Mouse (Mus musculus) neural tube, embryonic 12.5 days (tissue): ENCODE measurements at regions not wholly inside any gene's neighbourhood (a gene's known extent, or its start where the extent isn't known, plus 50 kb on each side); places are given as distances from the start of the nearest gene placed in this dataset.

Experiments
- ATAC-seq: fragments of 200-750 bp; cut with Nextera tagmentation; 2 replicates; pipeline ENCODE4 v1.8.0; 2017; ENCODE audit warnings: low read depth, mild to moderate bottlenecking, moderate TSS enrichment, moderate library complexity; ENCODE audit not compliant: low FRiP score
- H3K27ac ChIP-seq: fragments of 300-500 bp; sonication (generic); 2 replicates; pipeline ENCODE4 v1.5.1; 2016
- H3K27me3 ChIP-seq: fragments of 300-500 bp; sonication (generic); replicated peaks from 2 replicates; pipeline ENCODE4 v1.6.1; 2016; ENCODE audit warnings: mild to moderate bottlenecking
- H3K36me3 ChIP-seq: fragments of 300-500 bp; sonication (generic); 2 replicates; pipeline ENCODE4 v1.6.1; 2016; ENCODE audit warnings: mild to moderate bottlenecking
- H3K4me1 ChIP-seq: fragments of 300-500 bp; sonication (generic); 2 replicates; pipeline ENCODE4 v1.6.1; 2016
- H3K4me2 ChIP-seq: fragments of 300-500 bp; sonication (generic); replicated peaks from 2 replicates; pipeline ENCODE4 v1.6.1; 2016; ENCODE audit warnings: mild to moderate bottlenecking
- H3K4me3 ChIP-seq: fragments of 300-500 bp; sonication (generic); 2 replicates; pipeline ENCODE4 v1.5.1; 2016
- H3K9ac ChIP-seq: fragments of 300-500 bp; sonication (generic); 2 replicates; pipeline ENCODE4 v1.6.1; 2016; ENCODE audit warnings: mild to moderate bottlenecking
- H3K9me3 ChIP-seq: fragments of 300-500 bp; sonication (generic); 2 replicates; pipeline ENCODE4 v1.6.1; 2016; ENCODE audit warnings: mild to moderate bottlenecking
- WGBS: fragments of 180-500 bp; shearing (Covaris S2); methylation state at CpG from one replicate; pipeline ENCODE4 v1.1.7; 2016; 5-methylcytosine and 5-hydroxymethylcytosine counted together

DNA sequence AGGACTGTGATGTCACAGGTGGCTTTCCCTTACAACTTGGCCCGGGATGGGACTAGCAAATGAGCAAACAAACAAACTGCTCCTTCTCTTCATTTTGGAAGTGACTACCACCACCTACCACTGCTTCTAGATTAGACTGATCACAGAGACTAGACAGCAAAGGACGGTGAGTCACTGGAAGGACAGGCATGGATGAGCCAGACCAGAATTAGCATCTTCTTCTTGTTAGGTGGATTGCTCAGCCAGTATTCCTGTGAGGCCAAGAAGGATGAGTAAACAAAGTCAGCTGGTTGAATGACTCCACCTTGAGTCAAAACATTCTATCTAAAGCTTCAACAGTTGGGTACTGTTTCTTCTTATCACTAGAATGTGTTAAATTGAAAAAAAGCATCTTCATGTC, 385.1 kb upstream of the Mon1b start:
- no peaks in the 10 kb centered on the region for H3K4me1 ChIP-seq
- no peak overlapping the region for H3K27ac ChIP-seq
- no peaks in the 10 kb centered on the region for H3K27me3 ChIP-seq
- H3K9me3 ChIP-seq = no peaks in the 10 kb centered on the region
- no peak overlapping the region for H3K4me2 ChIP-seq
- H3K36me3 ChIP-seq = no peaks in the 10 kb centered on the region
- no peak overlapping the region for H3K4me3 ChIP-seq
- H3K9ac ChIP-seq = no peak overlapping the region
- WGBS = 81% methylated on average over 2 of the region's 2 CpGs
- no peak for ATAC-seq

DNA sequence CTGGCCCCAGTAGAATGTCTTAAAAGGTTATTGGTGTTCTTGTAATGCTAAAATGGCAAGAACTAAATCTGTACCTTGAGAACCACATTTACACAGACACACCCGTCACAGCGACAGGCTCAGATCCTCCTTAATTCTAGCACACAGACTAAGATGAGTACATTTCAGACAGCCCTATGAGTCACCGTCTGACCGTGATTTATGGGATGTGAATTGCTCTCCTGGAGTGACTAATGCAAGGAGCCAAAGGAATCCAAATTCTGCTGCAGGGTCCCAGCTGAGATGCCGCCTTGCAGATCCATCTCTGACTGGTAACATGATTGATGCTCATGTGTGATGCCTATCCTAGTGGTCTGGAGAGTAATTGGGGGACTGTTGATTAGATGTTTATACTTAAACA, 381.3 kb upstream of the Mon1b start:
- no peaks in the 10 kb centered on the region for H3K9me3 ChIP-seq
- no peak for ATAC-seq
- H3K9ac ChIP-seq = no peak overlapping the region
- no peaks in the 10 kb centered on the region for H3K36me3 ChIP-seq
- no peak overlapping the region for H3K27ac ChIP-seq
- no peak overlapping the region for H3K4me3 ChIP-seq
- no peak overlapping the region for H3K4me2 ChIP-seq
- no peaks in the 10 kb centered on the region for H3K27me3 ChIP-seq
- no peaks in the 10 kb centered on the region for H3K4me1 ChIP-seq
- WGBS = 65% methylated on average over 5 of the region's 5 CpGs

DNA sequence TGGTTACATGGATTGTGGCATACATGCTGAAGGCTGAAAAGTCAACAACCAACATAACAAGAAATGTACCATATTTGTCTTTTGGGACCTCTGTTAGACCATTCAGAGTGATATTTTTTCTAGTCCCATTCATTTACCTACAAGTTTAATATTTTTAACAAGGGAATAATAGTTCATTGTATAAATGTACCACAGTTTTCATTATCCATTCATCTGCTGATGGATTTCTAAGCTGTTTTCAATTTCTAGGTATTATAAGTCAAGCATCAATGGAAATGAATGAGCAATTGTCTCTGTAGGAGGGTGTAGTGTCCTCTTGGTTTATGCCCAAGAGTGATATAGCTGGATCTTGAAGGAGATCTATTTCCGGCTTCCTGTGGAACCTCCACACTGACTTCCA, 375.9 kb upstream of the Mon1b start:
- no peak overlapping the region for H3K4me3 ChIP-seq
- ATAC-seq = no peak
- no peak overlapping the region for H3K27ac ChIP-seq
- no peak overlapping the region for H3K9ac ChIP-seq
- no peaks in the 10 kb centered on the region for H3K9me3 ChIP-seq
- H3K4me1 ChIP-seq = no peaks in the 10 kb centered on the region
- 86% methylated on average over 1 of the region's 1 CpGs for WGBS
- no peaks in the 10 kb centered on the region for H3K36me3 ChIP-seq
- H3K4me2 ChIP-seq = no peak overlapping the region
- H3K27me3 ChIP-seq = no peaks in the 10 kb centered on the region

DNA sequence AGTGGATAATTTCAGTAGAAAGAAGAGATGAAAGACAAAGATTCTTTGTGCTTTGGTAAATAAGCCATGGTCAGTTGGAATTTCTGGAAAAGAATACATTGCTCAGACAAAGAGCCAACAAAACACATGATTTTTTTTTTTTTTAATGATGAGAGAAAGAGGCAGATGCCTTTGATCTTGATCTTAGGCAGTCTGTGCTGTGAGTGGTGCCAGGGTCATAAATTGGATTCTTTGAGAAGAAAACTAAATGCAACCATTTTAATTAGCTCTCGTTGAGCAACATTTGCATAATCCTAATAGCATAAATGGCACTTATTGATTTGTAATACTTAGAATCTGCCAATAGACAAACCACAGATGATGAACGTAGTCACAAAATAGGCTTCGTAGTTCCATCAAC, 372.1 kb upstream of the Mon1b start:
- Histone ChIP-seq H3K4me1 (no peaks in the 10 kb centered on the region), H3K4me3 (no peak overlapping the region), H3K9ac (no peak overlapping the region), H3K36me3 (no peaks in the 10 kb centered on the region), H3K27me3 (no peaks in the 10 kb centered on the region), H3K4me2 (no peak overlapping the region), H3K9me3 (no peaks in the 10 kb centered on the region), H3K27ac (no peak overlapping the region)
- ATAC-seq = no peak
- 77% methylated on average over 3 of the region's 3 CpGs for WGBS

DNA sequence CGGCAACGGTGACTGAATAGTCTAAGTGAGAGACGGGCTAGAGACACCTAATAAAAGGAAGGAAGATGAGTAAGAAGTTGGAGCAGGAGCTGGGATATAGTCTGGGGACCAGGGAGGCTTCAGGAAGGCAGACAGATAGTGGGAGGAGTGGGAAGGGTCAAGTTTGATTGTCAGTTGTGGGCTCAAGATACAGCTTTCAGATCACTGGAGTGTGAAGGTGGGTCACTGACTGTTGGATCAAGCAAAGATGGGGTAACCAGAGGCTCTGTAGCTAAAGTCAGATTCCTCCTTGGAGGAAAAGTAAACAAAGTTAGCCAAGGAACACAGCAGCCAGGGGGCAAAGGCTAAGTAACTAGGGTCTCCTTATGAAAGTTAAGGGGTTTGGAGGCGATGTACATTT, 364.1 kb upstream of the Mon1b start:
- 94% methylated on average over 4 of the region's 4 CpGs for WGBS
- no peaks in the 10 kb centered on the region for H3K27me3 ChIP-seq
- H3K9me3 ChIP-seq = no peaks in the 10 kb centered on the region
- ATAC-seq = no peak
- no peak overlapping the region for H3K27ac ChIP-seq
- no peaks in the 10 kb centered on the region for H3K36me3 ChIP-seq
- no peaks in the 10 kb centered on the region for H3K4me1 ChIP-seq
- no peak overlapping the region for H3K4me2 ChIP-seq
- no peak overlapping the region for H3K4me3 ChIP-seq
- no peak overlapping the region for H3K9ac ChIP-seq

DNA sequence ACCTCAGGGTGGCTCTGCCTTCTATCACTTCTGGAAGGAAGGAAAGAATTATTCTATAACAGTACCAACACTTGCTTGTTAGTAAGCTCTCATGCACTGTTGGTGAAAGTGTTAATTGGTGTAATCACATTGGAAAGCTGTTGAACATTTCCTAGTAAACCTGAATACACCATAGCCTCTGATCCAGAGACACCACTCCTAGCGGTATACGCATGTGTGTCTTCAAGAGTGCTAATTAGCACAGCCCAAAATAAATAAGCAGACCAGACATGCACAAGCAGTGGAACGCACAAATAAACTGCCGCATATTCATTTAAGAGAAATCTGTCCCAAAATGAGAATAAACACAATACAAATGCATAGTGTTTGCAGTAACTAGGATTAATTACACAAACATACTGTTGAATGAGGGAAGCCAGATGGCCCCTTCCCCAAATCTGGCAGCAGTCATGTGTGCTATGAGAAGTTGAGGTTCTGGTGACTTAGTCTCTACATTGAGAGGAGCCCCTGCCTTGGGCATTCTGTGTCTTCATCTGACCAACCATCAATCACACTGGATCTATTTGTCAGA, 335.0 kb upstream of the Mon1b start:
- Histone ChIP-seq H3K4me1 (no peaks in the 10 kb centered on the region), H3K4me2 (no peak overlapping the region), H3K9ac (no peak overlapping the region), H3K9me3 (no peaks in the 10 kb centered on the region), H3K4me3 (no peak overlapping the region), H3K36me3 (no peaks in the 10 kb centered on the region), H3K27me3 (no peaks in the 10 kb centered on the region), H3K27ac (no peak overlapping the region)
- no peak for ATAC-seq
- 92% methylated on average over 4 of the region's 4 CpGs for WGBS

DNA sequence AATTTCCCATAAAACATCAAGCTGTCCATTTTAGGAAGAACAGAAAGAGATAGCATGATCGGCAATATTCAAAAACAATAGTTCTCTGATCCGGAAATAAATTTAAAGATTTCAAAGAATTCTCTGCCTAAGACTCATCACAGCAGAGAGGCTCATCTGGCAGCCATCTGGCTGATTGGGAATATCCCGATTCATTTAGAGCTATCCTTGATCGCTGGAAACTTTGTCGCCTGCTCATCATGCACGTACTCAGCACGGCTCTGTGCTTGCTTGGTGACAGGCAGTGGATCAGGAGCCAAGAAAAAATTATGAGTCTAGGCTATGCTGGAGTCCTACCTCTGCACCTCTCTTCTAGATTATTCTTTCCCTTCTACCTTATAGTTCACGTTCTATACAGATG, 332.0 kb upstream of the Mon1b start:
- Histone ChIP-seq H3K4me2 (no peak overlapping the region), H3K36me3 (no peaks in the 10 kb centered on the region), H3K4me1 (no peaks in the 10 kb centered on the region), H3K9ac (no peak overlapping the region), H3K4me3 (no peak overlapping the region), H3K9me3 (no peaks in the 10 kb centered on the region), H3K27me3 (no peaks in the 10 kb centered on the region), H3K27ac (no peak overlapping the region)
- ATAC-seq = no peak
- 79% methylated on average over 8 of the region's 8 CpGs for WGBS

DNA sequence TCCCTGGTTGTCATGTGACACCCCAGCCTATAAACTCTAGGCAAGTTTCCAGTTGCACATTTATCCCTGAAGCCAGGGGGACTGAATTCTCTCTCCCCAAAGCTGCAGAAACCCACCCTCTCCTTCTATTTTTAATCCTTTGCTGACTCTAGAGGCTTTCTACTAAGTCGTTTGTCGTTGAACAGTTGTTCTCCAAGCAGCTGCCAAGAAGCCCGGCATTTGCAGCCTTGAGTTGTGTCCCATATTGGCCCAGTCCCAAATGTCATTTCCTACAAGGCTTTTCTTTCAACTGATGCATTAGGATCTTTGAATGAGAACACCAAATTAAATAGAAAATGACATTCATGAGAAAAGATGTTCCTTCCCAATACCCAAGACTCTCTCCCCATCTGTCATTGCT, 318.2 kb upstream of the Mon1b start:
- no peaks in the 10 kb centered on the region for H3K9me3 ChIP-seq
- no peaks in the 10 kb centered on the region for H3K36me3 ChIP-seq
- H3K27ac ChIP-seq = no peak overlapping the region
- H3K9ac ChIP-seq = no peak overlapping the region
- H3K27me3 ChIP-seq = no peaks in the 10 kb centered on the region
- H3K4me2 ChIP-seq = no peak overlapping the region
- H3K4me3 ChIP-seq = no peak overlapping the region
- no peaks in the 10 kb centered on the region for H3K4me1 ChIP-seq
- 81% methylated on average over 3 of the region's 3 CpGs for WGBS
- no peak for ATAC-seq

DNA sequence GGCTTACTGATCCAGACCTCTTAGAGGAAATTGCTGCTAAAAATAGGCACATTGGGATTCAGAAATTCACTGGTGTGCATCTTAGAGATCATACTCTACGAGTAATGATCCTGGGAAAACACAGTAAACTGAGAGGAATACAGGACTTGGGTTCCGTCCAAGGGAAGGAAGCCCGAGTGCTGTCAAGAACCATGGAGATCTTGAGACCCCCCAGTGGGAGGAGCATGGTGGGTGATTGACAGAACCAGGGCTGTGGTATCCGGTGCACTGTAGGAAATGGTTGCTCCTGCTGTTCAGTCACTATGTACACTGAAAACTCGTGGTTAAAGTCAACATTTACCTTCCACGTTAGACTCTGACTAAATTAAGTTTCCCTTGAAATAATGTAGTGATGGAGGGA, 303.8 kb upstream of the Mon1b start:
- H3K9ac ChIP-seq = no peak overlapping the region
- H3K4me2 ChIP-seq = no peak overlapping the region
- no peaks in the 10 kb centered on the region for H3K4me1 ChIP-seq
- H3K4me3 ChIP-seq = no peak overlapping the region
- no peaks in the 10 kb centered on the region for H3K27me3 ChIP-seq
- H3K36me3 ChIP-seq = no peaks in the 10 kb centered on the region
- H3K27ac ChIP-seq = no peak overlapping the region
- no peak for ATAC-seq
- 69% methylated on average over 6 of the region's 6 CpGs for WGBS
- H3K9me3 ChIP-seq = no peaks in the 10 kb centered on the region

DNA sequence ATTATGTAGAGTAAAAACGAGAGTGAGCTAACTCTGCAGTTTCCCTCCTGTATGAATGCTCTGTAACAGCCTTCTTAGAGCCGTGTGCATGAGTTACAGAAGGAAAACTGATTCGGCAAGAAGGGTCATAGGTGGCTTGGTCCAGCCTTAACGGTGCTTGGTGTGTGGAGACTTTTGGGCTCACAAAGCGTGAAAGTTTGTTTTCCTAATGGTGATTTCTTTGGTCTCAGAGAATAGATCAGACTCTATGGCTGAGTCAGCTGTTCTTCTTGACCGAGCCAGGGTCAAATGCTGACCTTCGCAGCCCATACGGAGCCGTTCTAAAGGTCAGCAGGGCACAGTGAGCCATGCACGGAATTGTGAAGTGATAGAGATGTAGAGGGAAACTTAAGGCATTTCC, 294.1 kb upstream of the Mon1b start:
- H3K36me3 ChIP-seq = no peaks in the 10 kb centered on the region
- ATAC-seq = no peak
- 47% methylated on average over 10 of the region's 10 CpGs for WGBS
- no peaks in the 10 kb centered on the region for H3K4me1 ChIP-seq
- no peak overlapping the region for H3K4me2 ChIP-seq
- no peak overlapping the region for H3K4me3 ChIP-seq
- no peak overlapping the region for H3K9ac ChIP-seq
- no peaks in the 10 kb centered on the region for H3K9me3 ChIP-seq
- no peaks in the 10 kb centered on the region for H3K27me3 ChIP-seq
- no peak overlapping the region for H3K27ac ChIP-seq

DNA sequence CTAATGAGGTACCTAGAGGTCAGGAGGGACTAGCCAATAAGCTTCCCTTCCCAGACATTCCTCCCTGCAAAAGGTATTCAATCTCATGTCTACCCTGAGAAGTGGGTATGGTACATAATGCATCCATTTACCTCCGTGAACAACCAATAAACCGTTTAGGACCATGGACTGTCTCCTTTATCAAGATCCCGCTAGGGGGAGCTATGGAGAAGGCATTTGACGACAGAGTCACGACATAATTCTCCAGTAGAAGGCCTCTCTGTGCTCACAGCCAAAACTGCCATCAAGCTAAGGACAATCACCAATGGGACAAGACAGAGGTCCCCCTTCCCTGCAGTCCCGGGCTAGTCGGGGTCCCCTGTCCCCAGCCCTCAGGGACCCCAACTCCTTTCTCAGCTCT, 273.5 kb upstream of the Mon1b start:
- Histone ChIP-seq H3K9me3 (no peaks in the 10 kb centered on the region), H3K4me1 (no peaks in the 10 kb centered on the region), H3K27me3 (no peaks in the 10 kb centered on the region), H3K9ac (no peak overlapping the region), H3K27ac (no peak overlapping the region), H3K4me2 (no peak overlapping the region), H3K36me3 (no peaks in the 10 kb centered on the region), H3K4me3 (no peak overlapping the region)
- WGBS = 65% methylated on average over 7 of the region's 7 CpGs
- ATAC-seq = no peak

DNA sequence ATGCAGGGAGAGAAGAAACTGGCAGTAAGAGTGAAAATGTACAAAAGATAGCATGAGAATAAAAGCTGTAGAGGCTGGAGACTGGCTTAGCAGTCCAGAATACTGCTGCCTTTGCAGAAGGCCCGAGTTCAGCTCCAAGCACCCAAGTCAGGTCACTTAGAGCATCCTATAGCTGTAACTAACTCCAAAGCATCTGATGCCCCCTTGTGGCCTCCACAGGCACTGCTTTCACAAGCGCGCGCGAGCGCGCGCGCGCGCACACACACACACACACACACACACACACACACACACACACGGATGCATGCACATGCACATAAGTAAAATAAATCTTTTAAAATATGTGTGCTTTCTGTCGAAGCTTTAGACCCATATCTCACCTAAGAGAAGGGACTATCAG, 271.2 kb upstream of the Mon1b start:
- Histone ChIP-seq H3K27me3 (no peaks in the 10 kb centered on the region), H3K9me3 (no peaks in the 10 kb centered on the region), H3K36me3 (no peaks in the 10 kb centered on the region), H3K4me1 (no peaks in the 10 kb centered on the region), H3K4me2 (no peak overlapping the region), H3K27ac (no peak overlapping the region), H3K4me3 (no peak overlapping the region), H3K9ac (no peak overlapping the region)
- no peak for ATAC-seq
- 95% methylated on average over 13 of the region's 13 CpGs for WGBS

DNA sequence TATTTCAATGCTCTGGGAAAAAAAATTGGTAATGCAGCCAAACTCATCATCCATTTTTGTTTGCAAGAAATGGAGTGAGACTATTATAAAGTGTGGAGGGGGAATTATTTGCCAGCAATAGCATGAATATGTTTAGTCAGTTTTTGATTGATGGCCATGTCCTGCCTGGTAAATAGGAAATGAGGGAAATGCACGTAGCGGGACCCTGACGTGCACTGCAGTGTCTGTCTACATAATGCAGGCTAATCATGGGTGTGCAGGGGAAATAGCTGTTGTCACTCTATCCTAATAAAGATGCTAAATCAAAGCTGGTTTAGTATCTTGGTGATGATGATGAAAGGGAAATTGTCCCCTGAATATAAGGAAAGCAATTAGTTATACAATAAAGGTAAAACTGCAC, 251.9 kb upstream of the Mon1b start:
- no peaks in the 10 kb centered on the region for H3K4me1 ChIP-seq
- no peaks in the 10 kb centered on the region for H3K9me3 ChIP-seq
- H3K27ac ChIP-seq = no peak overlapping the region
- H3K4me2 ChIP-seq = no peak overlapping the region
- no peaks in the 10 kb centered on the region for H3K36me3 ChIP-seq
- 33% methylated on average over 3 of the region's 3 CpGs for WGBS
- no peak overlapping the region for H3K4me3 ChIP-seq
- H3K9ac ChIP-seq = no peak overlapping the region
- no peaks in the 10 kb centered on the region for H3K27me3 ChIP-seq
- ATAC-seq = no peak
